Mouse (Mus musculus) adrenal gland, adult 18-20 months (tissue): ENCODE results near the gene Clip3. TPM values are rescaled to one million over a fixed set of nuclear protein-coding genes. Genes with fewer than 3 reads are reported as not detected.

Source experiments
- DNase-seq, 2 experiments: peaks; one replicate each; pipeline ENCODE4 v3.0.0; 2021 to 2022; ENCODE audit warnings: low spot score in 2 of 2
- total RNA-seq, 2 experiments: library from RNA; stranded (reverse); gene quantifications; 1 replicate in 1 of 2; 2 replicates in 1 of 2; pipeline ENCODE4 v1.2.3; 2021

Clip3 gene
- total RNA-seq, 2 experiments from 2014 or later = 22.6 to 24.3 TPM

DNA sequence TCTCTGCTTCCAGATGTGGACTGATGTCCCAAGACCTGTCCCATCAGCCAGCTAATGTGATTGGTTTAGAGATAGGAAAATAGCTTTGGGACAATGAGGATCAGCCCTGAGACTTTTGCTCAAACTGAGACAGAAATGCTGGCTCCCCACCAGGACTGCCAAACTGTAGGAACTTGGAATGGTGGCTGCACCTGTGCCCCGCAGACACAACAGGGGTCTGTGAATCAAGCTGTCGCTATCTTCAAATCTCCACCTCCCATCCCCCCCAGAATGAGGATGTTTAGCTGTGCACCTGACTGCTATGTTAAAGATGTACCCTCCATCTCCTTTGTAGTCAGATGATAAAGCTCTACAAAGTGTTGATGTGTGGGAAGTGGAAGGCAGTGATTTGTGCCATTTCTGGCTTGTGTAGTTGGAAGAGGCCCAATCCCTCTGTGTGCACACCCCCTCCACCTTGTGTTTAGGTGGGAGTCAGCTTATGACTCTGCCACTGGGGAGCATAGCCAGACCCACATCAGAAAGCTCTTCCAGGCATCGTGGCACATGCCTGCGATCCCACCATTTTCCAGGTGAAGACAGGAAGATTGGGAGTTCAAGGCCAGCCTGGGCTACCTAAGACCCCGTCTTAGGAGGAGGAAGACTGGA is 32.9 kb downstream of the Clip3 start:
- no peak for DNase-seq

DNA sequence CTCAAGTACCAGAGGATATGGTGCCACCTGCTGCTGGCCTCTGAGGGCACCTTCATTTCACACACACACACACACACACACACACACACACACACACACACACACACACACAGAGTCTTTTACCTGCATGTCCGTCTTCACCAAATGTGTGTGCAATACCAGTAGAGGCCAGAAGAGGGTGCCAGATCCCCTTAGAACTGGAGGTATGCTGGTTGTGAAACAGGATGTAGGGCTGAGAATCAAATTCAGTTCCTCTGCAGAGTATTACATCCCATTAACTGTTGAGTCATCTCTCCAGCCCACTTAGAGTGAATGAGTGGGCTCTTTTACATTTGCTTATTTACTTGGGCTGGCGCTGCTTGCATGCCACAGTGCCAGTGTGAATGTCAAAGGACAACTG is 33.8 kb downstream of the Clip3 start:
- DNase-seq = no peak

DNA sequence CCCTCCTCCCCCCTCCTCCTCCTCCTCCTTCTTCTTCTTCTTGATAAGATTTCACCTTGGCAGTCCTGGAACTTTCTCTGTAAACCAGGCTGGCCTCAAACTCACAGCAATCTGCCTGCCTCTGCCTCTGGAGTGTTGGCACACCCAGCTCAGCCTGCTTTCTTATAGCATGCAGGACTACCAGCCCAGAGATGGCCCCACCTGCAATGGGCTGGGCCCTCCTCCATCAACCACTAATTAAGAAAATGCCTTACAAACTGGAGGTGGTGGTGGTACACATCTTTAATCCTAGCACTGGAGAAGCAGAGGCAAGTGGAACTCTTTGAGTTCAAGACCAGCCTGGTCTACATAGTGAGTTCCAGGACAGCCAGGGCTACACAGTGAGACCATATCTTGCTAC is 34.9 kb downstream of the Clip3 start:
- no peak for DNase-seq

DNA sequence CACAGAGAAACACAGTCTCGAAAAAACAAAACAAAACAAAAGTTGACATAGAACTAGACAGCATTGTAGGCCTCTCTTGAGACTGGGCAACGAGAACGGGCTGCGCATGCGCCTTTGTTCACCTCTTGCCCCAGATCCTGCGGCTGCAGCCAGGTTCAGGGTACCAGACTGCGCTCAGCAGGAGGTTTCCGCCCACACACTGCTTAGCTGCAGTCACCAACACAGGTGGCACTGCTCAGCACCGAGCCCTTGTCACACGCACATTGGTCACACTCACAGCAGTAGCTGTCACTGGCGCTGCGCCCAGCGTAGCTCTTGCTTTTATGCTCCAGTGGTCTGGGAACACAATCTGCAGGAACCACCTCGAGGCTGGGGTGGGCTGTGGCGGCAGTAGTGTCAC is 35.6 kb downstream of the Clip3 start:
- no peak for DNase-seq

DNA sequence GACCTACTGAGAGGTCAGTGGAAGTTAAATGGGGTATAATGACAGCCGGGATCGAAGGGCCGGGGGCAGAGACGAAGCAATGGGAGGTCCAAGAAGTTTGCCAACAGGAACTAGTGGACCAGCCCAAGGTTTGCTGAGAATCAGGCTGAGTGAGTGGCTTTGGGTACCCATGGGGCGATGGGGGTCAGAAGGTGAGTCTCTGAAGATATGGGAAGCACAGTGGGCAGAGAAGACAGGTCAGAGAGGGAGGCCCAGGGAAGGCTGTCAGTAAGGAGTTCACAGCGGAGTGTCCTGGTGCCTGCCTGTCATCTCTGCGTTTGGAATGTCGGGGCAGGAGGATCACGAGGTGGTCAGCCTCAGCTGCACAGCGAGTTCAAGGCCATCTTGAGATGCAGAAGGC is 36.9 kb downstream of the Clip3 start:
- no peak for DNase-seq

DNA sequence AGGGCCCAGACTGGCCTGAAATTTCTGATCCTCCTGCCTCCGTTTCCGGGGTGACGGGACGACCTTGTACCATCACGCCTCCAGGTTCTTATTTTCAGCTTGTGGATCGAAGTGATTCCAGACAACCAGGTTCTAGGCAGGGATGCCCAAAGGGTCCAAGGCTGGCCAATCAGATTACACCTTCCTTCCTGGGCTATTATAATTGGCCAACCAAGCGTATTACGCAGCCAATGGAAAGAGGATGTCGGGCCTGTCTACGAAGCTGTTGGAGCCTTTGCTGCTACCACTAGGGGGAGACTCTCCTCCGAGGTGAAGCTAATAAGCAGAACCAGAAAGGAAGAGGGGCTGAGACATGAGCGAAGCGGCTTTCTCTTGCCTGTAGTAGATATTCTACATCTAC is 40.4 kb downstream of the Clip3 start:
- peak; percentile 50 to 54 for DNase-seq

DNA sequence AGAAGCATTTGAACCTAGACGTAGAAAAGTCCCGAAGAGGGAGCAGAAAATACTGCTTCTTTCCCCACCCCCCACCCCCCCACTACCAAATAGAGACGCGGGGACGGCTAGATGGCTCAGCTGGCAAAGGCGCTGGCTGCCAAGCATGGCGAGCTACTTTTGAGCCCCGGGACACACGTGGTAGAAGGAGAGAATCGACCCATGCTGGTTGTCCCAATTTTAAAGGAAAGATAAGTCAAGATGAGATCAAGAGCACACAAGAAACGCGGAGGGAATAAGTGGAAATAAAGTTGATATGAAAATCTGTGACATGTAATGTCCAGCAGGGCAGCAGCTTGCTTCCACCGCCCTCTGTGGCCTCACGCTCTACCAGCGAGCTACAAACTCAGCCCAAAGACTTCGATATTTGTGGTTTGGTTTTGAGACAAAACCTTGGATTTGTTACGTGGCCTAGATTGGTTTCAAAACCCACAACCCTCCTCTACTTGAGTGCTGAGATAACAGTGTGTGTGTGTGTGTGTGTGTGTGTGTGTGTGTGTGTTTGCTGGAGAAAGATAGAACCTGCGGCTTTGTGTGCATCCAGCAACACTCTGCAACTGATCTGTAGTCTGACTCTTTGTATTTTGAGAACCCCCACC is 41.2 kb downstream of the Clip3 start:
- no peak for DNase-seq

DNA sequence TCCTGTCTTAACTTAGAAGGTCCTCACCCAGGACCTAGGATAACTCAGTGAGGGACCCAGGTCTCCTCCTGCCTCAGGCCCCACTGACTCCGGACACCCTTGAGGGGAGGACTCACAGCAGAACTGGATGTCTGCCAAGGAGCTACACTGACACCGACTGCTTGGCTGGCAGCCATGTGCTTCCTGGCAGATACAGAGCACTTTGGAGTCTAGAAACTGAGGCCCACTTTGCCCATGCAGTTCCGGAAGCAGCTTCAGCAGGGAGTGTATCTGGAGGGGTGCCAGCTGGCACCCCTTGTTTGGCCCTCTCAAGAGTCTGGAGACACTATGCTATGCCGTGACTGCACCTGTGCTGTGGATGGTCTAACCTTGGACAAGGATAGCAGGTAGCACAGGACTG is 41.9 kb downstream of the Clip3 start:
- peak; percentile 60 to 72 for DNase-seq

DNA sequence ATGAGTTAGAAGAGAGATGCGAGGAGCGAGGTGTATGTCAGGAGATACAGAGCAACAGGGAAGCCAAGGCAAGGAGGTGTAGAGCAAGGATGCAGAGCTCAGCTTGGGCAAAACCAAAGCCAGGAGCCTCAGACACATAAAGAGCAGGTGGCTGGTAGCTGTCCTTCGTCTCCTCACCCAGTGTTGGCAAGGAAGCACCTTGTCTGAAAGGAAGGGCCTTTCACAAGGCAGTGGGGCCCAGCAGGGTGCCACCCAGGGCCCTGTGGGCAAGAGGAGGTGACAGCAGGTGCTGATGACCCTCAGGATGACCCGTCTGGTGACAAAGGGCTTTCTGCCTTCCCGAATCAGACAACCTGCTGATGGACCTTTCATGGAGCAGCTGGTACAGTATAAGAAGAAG is 43.0 kb downstream of the Clip3 start:
- DNase-seq = no peak

DNA sequence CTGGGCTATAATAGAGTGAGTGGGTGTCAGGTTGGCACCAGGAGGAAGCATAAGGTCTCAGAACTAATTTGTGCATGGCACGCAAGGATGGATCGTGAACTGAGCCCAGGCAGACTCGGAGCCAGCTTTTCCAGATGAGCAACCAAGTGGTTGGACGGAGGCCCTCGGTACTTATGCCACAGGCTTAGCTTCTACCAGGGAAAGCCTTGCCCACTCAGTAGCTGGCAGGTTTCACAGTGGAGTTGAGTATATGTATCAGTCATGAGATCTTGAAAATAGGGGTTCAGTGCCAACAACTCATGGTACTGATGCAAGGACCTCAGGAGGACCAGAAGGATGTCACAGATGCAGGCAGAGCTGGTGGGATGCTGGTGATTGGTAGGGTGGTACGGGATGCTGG is 44.2 kb downstream of the Clip3 start:
- no peak for DNase-seq

DNA sequence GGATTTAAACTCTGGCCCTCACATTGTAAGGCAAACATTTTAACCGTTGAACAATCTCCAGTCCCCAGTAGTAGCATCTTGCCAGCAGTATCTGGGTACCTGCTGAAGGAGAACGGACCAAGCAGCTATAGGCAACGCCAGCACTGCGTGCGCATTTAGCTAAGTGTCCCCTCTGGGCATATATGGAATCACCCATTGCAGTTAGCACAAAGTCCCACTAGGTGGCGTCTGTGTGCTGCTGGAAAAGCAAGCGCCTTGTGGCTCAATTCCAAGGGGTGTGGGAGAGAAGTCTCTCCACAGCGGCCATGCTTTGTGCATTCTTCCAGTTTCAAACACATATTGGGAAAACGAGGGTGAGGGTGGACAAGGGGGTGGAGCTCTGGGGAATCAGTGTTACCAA is 44.9 kb downstream of the Clip3 start:
- peak; percentile 70 to 73 for DNase-seq

DNA sequence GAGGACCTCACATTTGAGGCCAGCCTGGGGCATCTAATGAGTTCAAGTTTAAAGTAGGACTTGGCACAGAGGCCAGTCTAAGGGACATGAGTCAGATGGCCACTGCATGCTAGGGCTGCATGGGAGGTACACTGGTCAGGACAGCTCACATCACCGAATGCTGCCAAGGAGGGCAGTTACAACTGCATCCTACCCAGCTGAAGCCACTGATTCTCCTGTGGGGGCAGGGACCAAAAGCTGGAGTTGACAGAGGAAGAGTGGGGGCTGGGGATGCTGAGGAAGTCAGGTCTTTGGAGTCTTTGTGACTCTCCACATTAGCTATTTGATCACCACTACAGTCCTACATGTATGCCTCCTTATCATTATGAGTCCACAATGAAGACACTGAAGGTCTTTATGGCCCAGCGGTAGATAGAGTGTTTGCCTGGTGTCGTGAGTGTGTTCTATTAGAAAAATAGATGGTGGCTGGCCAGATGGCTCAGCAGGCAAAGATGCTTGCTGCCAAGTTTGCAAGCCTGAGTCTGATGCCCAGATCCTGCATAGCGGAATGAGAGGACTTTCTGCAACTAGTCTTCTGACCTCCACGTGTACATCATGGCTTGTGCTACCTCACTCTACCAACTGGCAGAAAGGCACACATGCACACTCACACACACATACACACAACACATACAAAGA is 48.0 kb downstream of the Clip3 start:
- no peak for DNase-seq

DNA sequence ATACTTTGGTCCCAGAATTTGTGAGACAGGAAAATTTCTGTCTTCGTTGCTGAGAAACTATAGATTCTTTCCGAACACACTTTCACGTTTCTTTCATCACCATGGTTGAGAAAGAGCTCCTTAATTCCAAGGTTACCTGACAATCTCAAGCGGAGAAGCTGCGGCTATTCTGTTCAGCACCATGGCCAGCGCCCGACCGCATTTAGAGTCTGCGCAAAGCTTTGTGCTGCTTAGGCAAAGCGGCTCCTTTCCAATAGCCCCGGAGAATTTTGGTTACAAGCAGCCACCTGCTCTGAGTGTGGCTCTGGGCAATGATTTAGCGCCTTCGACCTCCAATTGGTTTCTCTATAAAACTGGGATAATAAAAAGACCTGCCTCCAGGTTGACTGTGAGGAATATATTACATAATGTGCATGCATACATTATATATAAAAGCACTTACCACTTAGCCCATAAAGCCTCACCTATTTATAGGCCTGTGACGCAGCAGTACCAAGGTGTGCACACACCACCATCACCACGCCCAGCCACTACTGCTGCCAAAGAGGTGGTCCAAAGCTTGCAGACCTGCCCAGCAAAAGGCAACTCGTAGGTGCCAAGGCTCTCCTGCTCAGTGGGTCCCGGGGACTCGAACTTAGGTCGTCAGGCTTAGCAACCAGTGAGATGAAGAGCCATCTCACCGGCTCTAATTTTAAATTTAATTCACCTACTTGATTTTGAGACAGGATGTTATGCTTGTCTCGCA is 55.3 kb downstream of the Clip3 start:
- DNase-seq = peak; percentile 59 to 67

DNA sequence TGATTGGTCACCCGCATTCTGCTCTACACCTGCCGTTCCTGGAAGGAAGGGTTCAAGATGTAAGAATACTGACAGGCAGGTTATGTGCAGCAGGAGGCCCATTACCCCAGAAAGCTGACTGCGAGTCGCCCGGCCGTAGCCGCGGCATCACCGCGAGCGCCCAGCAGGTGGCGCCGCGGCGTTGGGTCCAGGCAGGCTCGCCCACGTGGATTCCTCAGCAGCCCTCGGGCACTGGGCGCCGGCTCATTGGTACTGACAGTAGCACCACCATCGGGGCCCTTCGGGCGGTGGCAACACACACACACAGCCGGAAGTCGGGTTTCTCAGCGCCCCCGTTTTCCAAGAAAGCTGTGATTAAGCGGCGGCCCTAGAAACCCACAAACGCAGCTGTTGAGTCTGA is 56.3 kb downstream of the Clip3 start:
- peak; percentile 65 to 70 for DNase-seq

DNA sequence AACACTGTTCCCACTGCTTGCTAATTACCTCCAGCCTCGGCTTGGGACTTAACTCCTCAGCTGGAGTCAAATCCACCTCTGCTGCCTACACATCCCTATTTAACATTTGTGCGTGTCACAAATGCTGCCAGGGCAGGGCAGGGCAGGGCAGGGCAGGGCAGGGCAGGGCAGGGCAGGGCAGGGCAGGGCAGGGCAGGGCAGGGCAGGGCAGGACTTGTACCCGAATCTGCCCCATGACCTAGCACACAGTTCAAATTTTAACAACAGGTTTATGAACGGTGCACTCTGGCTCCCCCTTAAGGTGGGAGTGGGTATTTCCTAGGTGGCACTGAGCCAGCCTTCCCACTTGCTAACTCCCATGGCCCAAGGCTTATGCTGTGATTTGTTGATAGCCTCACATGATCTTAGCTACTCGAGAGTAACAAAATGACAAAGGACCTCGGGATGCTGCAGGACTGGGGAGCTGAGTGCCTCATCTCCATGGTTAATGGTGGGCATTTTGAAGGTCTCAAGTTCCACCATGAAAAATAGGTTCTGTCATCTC is 61.8 kb downstream of the Clip3 start:
- DNase-seq = peak; percentile 66 to 70

DNA sequence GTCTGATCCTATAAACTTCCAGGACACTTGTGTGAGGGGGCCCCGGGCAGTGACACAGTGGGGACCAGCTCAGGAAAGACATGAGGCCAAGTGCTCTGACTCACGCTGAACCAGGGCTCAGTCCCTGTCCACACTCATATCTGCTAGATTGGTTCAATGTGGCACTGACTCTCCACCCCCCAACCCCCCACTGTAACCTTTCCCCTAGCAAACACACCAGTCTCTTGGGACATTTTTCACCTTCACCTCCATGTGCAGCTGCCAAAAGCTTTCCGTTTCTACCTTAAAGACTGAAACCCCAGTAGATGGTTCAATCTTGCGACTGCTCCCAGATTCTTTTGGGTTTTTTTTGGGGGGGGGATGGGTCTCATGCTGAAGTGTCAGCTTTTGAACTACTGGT is 62.5 kb downstream of the Clip3 start:
- no peak for DNase-seq

Other genes with a start within 250 kb of the Clip3 start
- gene Zfp14, start 240.3 kb upstream of the Clip3 start, total RNA-seq = 1 to 10 TPM; 3.0 TPM
- 1 to 10 TPM; 2.0 to 2.3 TPM for gene Zfp82, start 218.8 kb upstream of the Clip3 start, total RNA-seq
- gene Gm26920, start 201.3 kb upstream of the Clip3 start, total RNA-seq = not detected
- gene Zfp566, start 201.2 kb upstream of the Clip3 start, total RNA-seq = 1 to 10 TPM; 2.9 to 4.1 TPM
- 10 to 100 TPM; 38.4 to 45.1 TPM for gene Zfp260, start 197.0 kb upstream of the Clip3 start, total RNA-seq
- 1 to 10 TPM; 3.2 to 5.1 TPM for gene Zfp382, start 169.8 kb upstream of the Clip3 start, total RNA-seq
- 10 to 100 TPM; 48.5 to 54.2 TPM for gene Zfp146, start 122.0 kb upstream of the Clip3 start, total RNA-seq
- 100 to 1,000 TPM; 349 to 810 TPM for gene Cox7a1, start 107.6 kb upstream of the Clip3 start, total RNA-seq
- 100 to 1,000 TPM; 575 to 621 TPM for gene Capns1, start 92.9 kb upstream of the Clip3 start, total RNA-seq
- gene Polr2i, start 59.8 kb upstream of the Clip3 start, total RNA-seq = 10 to 100 TPM; 51.1 to 64.1 TPM
- 10 to 100 TPM; 86.2 to 93.6 TPM for gene Tbcb, start 59.5 kb upstream of the Clip3 start, total RNA-seq
- not detected for gene Ovol3, start 56.0 kb upstream of the Clip3 start, total RNA-seq
- gene Thap8, start 11.6 kb upstream of the Clip3 start, total RNA-seq = under 1 TPM; 0.38 to 0.46 TPM
- 1 to 10 TPM; 4.9 to 6.7 TPM for gene Wdr62, start 11.3 kb upstream of the Clip3 start, total RNA-seq
- 10 to 100 TPM; 56.3 to 74.8 TPM for gene Alkbh6, start 17.0 kb downstream of the Clip3 start, total RNA-seq
- gene Syne4, start 23.1 kb downstream of the Clip3 start, total RNA-seq = 10 to 100 TPM; 21.8 to 31.5 TPM
- gene E130208F15Rik, start 30.0 kb downstream of the Clip3 start, total RNA-seq = 1 to 10 TPM in 1 of 2 experiments, under 1 TPM in 1; 0.63 to 1.0 TPM
- 10 to 100 TPM in 1 of 2 experiments, 1 to 10 TPM in 1; 8.8 to 12.0 TPM for gene Sdhaf1, start 32.2 kb downstream of the Clip3 start, total RNA-seq
- 1 to 10 TPM; 6.7 to 8.5 TPM for gene Lrfn3, start 71.0 kb downstream of the Clip3 start, total RNA-seq
- 10 to 100 TPM; 34.7 to 68.5 TPM for gene Tyrobp, start 122.0 kb downstream of the Clip3 start, total RNA-seq
- gene Hcst, start 128.1 kb downstream of the Clip3 start, total RNA-seq = 1 to 10 TPM; 1.5 to 1.9 TPM
- gene Nfkbid, start 130.0 kb downstream of the Clip3 start, total RNA-seq = 1 to 10 TPM; 1.6 to 2.0 TPM
- gene Aplp1, start 153.8 kb downstream of the Clip3 start, total RNA-seq = 10 to 100 TPM; 31.8 to 40.6 TPM
- gene Kirrel2, start 166.0 kb downstream of the Clip3 start, total RNA-seq = not detected
- not detected for gene Nphs1, start 166.6 kb downstream of the Clip3 start, total RNA-seq
- gene Prodh2, start 201.9 kb downstream of the Clip3 start, total RNA-seq = 1 to 10 TPM in 1 of 2 experiments, not detected in 1; 1.2 TPM
- gene Arhgap33, start 243.3 kb downstream of the Clip3 start, total RNA-seq = 1 to 10 TPM; 1.8 to 2.7 TPM